Mouse (Mus musculus) T-helper 1 cell (primary cell): Measurements from ENCODE around the gene Gipc1.

Experiments
- in situ Hi-C: fragments of 300-600 bp; cut with MboI, MseI; formaldehyde crosslinking; loops from one replicate; pipeline ENCODE4 v1.15.1; 2025; ENCODE audit warnings: high pct_unique_total_duplicates

Gipc1 gene

DNA sequence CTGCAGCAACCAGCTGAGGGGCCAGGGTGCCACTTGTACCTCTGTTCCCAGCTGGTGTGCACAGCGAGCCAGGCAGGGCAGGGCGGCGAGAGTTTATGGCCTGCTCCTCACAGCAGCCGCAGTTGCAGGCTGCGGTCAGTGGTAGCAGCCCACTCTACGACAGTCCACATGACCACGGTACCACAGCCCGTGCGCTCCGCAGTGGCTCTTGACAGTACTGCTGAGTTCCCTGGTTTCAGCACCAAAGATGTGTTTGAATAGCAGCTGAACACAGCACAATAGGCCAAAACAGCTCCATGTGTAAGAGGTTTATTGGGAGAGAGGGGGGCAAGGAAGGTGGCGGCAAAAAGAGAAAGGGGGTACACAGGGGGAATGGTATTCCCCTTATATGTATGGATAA, 5.0 kb upstream of the Gipc1 start:
- in situ Hi-C loops = no loop called here

DNA sequence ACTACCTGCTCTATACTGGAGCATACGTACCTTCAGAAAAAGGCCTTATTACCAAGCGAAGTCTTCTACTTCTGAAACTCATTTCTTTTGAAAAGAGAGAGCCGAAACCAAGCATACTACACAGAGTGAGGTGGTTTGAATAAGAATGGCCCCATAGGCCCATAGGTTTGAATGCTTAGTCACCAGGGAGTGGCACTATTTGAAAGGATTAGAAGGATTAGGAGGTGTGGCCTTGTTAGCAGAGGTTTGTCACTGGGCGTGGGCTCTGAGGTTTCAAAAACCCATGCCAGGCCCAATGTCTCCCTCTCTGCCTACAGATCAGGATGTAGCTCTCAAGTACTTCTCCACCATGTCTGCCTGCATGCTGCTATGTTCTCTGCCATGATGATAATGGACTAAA, 4.4 kb upstream of the Gipc1 start:
- in situ Hi-C loops = no loop called here

DNA sequence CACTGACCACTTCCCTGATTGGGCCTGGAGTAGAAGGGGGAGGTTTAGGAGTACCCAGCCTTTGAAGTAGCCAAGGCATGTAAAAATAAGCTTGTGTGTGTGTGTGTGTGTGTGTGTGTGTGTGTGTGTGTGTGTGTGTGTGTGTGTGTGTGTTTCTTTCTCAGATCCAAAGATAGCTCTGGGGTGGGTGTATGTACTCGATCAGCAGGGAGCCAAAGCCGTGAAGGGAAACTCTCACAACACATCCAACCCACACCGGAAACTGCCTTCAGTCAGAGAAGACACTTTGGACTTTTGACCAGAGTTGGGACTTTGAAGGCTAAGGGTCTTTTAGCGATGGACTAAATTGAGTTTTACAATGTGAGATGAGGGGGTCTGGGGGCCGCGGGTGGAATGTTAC, 2.8 kb upstream of the Gipc1 start:
- in situ Hi-C loops = no loop called here

DNA sequence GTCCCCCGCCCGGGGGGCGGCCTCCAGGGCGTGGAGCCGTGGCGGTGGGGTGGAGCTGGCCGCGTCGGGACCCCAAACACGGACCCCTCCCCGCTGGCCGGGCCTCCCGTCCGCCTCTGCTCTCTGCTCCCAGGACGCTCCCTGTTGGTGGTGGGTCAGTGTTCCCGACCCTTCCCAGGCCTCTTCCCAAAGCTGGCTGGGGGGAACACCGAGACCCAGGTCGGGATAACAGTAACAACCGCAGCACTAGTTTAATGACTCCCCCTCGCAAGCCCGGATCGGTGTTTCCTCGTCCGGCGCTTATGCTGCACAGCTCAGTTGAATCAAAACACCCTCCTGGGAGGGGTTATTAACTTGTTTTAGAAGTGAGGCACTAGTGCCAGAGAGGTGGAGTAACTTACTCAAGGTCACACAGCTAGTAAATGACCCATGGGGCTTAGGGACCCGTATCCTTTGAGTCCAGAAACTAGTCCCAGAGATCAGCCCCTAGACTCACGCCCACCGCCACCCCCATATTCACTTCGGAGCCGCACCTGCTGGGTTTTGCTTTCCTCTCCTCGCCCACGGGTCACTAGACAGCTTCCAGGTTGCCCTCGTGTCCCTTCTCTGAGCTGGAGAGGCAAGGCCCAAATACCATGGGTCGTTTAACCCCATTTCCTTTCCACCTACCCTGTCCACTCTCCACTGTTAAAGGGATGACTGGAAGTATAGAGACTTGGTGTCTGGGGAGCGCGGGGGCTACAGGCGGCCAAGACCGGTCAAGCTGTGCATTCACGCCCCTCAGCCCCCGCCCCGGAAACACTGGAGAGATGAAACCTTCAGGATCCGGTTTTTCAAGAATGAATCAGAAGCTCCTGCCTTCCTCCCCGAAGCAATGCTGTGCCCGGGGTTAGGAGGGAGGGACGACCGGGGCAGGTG, 526 bp downstream of the Gipc1 start:
- in situ Hi-C loops = no loop called here

DNA sequence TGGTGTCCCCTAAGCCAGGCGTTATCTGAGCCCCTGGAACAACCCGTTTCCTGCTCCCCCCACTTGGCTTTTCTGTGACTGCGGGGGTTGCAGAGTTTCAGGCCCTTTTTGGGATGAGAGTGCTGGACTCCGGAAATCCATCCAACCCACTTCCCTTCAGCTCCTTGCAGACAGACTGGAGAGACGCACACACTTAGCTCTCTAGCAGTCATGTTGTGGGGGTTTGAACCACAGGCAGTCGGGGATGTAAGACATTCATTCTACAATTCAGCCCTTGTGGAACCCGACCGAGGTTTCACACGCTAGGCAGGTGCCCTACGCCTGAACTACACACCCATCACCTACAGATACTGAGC, 1.2 kb downstream of the Gipc1 start:
- in situ Hi-C loops = no loop called here

DNA sequence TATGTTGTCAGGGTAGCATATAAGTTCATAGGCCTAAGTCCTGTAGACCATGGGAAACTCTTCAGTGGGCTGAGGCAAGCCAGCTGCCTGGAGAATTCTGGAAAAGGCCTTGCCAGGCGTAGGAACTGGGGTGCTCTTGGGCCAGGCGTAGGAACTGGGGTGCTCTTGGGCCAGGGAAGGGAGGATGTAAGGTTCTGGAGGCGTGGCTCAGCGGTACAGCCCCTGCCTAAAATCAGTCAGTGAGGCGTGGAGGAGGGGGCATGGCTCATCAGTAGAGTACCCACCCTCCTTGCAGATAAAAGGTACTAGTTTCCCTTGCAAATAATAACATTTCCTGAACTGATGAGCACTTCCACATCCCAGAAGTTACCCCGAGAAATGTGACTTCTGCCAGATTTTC, 2.2 kb downstream of the Gipc1 start:
- in situ Hi-C loops = no loop called here

DNA sequence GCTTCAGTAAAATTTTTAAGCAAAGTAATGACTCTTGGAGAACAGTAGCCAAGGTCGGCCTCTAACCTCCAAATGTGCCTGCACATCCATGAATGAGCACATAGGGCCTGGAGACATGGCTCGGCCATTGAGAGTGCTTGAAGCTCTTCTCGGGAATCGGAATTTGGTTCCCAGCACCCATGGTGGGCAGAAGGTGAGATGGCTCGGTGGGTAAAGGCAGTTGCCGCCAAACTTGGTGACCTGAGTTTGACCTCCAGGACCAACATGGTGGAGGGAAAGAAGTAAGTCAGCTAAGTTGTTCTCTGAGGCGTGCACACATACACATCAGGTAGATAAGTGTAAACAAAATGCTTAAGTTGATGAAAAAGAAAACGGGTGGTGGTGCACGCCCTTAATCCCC, 3.6 kb downstream of the Gipc1 start:
- in situ Hi-C loops = no loop called here

DNA sequence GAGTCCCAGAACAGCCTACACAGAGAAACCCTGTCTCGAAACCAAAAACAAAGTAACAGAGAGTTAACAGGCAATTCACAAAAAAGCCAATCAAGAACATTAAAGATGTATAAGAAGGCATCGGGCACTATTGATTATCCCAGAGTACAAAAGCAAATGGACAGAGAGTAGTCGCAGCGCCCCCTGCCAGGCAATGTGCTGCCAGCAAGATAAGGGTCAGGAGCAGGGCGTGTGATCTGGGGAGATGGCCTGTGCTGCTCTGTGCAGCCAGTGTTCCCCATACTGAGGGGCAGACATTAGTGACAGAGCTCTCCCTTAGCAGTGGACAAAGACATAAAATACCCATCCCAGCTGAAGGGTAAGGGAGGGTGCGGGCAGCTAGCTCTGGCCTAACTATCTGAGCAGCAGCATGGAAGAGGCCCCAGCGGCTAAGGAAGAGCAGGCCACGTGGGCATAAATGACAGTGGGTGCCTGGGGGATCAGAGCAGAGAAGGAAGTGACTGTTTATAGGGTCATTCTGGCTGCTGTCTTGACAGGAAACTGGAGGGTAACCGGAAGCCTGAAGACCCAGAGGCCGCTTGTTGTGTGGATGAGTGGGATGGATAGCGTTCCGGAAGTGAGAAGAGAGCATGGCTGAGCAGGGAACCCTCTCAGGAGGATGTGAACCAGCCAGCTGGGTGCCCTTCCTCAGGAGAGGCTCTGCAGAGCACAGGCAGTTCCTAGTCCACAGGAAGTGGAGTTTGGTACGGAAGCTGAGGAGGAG, 4.2 kb downstream of the Gipc1 start:
- in situ Hi-C loops = no loop called here

DNA sequence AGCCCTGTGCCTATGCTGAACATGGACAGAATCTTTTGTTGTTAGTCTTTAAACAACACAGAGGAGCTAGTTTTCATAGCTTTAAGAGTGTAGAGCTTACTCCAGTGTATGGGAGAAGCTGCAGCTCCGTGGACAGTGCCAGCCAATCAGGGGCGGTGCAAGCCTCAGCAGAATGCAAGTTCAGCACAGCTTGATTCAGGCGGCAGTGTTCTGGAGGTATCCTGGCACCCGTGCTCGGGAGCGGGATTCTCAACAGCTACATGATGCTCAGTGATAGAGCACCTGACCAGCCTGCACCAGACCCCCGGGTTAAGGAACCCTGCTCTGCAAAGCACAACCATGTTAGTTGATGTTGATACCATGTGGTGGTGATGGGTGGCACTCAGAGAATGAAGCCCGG, 8.1 kb downstream of the Gipc1 start:
- in situ Hi-C loops = no loop called here

DNA sequence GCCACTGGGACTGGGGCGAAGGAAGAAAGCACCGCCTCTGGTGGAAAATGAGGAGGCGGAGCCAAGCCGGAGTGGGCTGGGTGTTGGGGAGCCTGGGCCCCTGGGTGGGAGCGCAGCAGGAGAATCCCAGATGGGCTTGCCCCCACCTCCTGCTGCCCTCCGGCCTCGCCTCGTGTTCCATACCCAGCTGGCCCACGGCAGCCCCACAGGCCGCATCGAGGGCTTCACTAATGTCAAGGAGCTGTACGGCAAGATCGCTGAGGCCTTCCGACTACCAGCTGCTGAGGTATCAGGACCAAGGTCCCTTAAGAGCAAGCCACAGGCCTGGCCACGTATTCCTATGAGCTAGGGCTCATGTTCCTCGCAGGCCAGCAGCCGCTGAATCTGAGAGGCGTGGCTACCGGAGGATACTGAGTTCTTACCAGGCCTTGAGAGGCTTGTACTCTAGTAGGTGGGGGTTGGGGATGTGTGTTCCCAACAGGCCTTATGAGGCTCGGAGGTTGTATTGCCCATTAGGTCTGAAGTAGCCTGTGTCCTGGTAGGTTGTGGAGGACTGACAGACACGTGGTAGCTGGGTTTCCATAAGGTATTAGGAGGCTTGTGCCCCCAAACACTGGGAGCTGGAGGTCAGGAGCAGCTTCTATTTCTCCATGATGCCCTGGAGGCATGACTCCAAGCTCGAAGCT, 8.7 kb downstream of the Gipc1 start:
- in situ Hi-C loops = no loop called here

DNA sequence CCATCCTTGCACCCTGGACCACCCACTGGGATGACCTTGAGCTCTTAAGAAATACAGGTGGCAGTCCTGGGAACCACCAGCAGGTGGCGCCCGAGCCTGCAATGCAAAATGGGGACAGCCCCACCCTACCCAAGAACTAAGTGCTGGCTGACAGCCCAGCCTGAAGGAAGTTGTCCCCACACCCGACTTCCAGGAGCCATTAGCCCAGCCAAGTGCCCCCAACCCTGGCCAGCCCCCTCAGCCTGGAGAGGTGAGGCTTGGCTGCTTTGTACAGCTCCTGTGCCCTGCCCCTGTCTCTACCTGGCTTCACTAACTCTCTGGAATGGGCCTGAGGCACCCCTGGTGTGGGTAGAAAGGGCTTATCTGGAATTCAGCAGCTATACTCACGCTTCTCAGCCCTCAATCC, 9.9 kb downstream of the Gipc1 start:
- in situ Hi-C loops = no loop called here

DNA sequence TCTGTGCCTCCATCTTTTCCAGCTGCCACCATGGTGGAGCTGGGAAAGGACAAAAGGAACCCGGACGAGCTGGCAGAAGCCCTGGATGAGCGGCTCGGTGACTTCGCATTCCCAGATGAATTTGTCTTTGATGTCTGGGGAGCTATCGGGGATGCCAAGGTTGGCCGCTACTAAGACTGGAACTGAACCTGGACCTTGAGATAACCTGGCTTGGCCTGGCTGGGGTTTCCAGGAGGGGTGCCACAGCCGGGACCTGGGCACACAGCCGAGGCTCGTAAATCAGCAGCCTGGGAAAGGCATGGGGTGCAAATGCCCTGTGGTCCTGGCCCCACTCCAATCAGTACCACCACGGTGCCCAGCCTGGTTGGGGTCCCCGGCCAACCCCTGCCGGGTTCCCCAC, 11.6 kb downstream of the Gipc1 start:
- in situ Hi-C loops = no loop called here

DNA sequence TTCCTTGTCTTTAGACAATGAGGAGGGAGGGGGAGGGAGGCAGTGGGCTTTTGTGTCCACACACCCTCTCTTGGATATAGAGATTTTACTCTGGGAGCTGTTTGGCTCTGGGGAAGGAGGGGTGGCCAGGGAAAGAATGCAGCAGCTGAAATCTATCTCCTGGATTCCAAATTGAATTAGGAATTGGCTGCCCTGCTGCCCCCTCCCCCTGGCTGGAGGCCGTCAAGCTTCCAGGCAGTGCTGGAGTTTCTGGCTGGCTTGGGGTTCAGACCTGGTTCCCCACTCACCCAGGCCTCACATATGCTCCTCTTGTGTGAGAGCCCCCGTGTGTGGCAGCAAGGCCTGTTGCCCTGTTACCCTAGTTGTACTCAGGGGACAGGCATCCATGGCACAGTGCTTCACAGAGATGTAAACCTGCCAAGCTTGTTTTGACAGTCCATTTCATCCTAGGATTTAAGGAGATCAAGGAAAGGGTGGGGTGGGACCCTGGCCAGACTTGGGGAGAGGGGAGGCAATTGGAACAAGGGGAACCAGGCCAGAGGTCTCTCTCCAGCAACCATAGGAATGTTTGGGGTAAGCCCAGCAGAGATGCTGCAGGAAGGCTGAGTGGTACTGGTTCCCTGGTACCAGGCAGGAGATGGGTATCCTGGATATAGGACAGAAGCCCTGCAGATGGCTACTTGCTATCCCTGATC, 12.6 kb downstream of the Gipc1 start:
- in situ Hi-C loops = no loop called here

DNA sequence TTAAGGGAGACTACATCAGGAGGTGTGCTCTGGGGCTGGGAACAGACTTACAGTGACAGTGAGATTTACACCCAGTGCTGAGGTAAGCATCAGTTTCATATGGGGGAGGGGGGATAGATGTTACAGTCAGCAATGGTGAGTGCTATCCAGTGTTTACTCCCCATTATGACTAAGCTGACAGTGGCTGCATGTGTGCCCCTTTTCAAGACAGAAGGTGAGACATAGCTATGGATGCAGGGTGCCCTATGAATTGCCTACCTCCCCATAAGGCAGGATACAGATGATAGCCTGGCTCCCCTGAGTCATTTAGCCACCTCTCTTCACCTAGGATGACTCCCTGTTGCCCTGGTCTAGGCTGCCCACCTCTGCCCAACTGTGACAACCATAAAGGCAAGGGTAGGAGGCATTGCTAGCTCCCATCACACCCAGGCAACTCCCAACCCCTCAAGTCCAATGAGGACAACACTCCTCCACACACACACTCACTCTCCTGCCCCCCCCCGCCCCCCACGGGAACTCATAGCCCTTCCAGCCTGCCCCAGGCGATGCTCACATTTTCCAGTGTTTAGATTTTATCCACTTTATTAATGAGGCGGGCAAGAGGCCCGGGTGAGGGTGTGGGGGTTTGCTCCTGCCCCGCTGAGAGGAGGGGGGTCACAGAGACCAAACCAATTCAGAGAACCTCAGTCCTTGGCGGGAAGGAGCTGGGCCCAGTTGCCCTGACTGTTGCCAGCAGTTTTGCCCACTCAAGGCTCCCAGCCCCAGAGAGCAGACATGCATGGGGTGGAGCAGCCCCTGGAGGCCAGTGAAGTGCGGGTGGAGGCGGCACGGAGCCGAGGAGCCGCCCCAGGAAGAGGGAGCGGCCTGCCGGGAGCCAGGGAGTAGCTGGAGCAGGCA, 13.7 kb downstream of the Gipc1 start, which contains the start of gene Ptger1:
Gene Ptger1 (plus strand): TSS at position 710 of the 897 bp plus-strand sequence.
- in situ Hi-C loops = no loop called here

DNA sequence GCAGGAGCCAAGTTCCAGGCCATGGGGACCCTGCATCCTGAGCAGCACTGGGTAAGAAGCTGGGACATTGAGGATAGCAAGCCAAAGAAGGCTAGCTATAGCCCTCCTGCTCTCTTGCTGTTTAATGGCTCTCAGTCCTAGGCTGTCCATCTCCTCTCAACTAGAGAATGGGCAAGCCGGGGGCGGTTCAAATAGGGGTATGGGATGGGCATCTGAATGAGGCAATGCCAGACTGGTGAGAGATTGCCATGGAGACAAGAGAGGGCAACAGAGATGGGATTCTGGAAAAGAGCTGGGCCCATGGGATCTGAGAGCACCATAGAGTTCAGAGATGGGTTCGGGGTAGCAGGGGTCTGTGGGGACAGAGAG, 14.4 kb downstream of the Gipc1 start:
- in situ Hi-C loops = no loop called here

DNA sequence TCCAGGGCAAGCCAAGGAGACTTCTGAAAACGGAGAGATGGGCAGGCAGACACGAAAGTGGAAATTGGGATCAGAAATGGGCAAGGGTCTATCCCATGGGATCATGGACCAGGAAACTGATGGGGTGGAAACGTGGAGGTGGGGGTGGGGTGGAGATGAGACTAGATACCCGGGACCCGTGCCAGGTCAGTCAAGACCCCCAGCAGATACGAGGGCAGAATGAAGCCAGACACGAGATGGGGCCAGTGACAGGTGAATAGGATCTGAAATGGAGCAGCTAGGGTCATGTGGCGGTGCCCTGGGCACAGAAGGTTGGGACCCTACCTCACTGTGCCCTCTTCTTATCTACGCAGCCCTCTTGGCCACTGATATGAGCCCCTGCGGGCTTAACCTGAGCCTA, 15.0 kb downstream of the Gipc1 start:
- in situ Hi-C loops = no loop called here

DNA sequence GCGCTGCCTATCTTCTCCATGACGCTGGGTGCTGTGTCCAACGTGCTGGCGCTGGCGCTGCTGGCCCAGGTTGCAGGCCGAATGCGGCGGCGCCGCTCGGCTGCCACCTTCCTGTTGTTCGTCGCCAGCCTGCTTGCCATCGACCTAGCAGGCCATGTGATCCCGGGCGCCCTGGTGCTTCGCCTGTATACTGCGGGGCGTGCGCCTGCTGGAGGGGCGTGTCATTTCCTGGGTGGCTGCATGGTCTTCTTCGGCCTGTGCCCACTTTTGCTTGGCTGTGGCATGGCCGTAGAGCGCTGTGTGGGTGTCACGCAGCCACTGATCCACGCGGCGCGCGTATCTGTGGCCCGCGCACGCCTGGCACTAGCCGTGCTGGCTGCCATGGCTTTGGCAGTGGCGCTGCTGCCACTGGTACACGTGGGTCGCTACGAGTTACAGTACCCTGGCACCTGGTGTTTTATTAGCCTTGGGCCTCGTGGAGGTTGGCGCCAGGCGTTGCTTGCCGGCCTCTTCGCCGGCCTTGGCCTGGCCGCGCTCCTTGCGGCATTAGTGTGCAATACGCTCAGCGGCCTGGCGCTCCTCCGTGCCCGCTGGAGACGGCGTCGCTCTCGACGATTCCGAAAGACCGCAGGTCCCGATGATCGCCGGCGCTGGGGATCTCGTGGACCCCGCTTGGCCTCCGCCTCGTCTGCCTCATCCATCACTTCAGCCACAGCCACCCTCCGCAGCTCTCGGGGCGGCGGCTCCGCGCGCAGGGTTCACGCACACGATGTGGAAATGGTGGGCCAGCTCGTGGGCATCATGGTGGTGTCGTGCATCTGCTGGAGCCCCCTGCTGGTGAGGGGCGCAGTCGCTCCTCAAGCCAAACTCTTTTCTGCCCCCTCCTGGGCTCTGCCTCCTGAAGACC, 15.8 kb downstream of the Gipc1 start:
- in situ Hi-C loops = no loop called here

DNA sequence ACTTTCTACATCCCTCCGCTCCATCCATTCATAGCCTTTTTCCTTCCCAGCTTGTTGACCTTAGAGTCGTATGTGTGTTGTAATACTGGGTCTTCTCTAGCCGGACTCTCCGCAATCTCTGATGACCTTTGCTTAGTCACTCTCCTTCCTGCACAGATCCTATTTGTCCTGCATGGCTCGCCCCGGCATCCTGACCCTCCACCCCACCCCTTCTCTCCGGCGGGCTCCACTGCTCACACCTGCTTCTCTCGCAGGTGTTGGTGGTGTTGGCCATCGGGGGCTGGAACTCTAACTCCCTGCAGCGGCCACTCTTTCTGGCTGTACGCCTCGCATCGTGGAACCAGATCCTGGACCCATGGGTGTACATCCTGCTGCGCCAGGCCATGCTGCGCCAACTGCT, 16.5 kb downstream of the Gipc1 start:
- in situ Hi-C loops = no loop called here

DNA sequence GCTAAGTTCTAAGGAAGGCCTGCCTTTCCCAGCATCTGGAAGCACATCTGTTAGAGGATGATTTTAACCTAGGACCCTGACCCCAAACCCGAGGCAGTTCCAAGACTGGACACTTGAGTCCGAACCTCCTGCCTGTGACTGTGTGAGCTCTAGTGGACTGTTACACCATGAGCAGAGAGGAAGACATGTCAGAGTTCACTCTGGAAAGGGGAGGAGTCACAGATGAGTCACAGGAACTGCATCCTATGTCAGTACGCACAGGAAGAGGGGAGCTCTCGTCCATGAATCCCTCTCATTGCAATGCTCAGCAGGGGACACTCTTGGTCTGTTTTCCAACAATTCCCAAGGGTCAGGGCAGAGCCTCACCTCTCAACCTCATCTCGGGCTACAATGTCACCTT, 20.5 kb downstream of the Gipc1 start:
- in situ Hi-C loops = no loop called here

DNA sequence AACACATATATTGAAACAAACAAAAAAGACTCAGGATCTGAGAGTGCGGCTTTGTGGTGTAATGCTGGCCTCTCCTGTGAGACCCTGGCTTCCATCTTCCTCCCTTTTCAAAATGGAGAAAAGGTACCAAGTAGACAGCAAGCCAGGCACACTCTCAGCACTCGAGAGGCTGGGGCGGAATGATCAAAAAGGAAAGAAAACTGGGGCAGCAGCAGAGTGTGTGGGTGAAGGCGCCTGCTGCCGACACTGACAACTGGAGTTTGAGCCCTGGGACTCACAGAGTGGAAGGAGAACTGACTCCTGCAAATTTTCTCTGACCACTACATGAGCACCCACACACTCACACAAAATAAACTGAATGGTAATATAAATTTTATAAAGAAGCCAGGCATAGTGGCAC, 22.0 kb downstream of the Gipc1 start:
- in situ Hi-C loops = no loop called here
